Mouse (Mus musculus) bone marrow macrophage, adult 2 months (primary cell): ENCODE data around the gene 2510039O18Rik. TPM values are rescaled to one million over a fixed set of nuclear protein-coding genes. Genes with fewer than 3 reads are reported as not detected.
A peak's percentile ranks its signal among the peaks of the same experiment; 100 is the strongest.

ENCODE experiments used
- H3K27ac ChIP-seq: 2 replicates; pipeline ENCODE4 v1.5.1; 2012; ENCODE audit warnings: low read depth, low read length; ENCODE audit not compliant: insufficient read depth
- H3K4me1 ChIP-seq: 2 replicates; pipeline ENCODE4 v1.6.1; 2012; ENCODE audit warnings: low read length; ENCODE audit not compliant: control insufficient read depth, insufficient read depth
- H3K4me3 ChIP-seq: 2 replicates; pipeline ENCODE4 v1.5.1; 2012; ENCODE audit warnings: mild to moderate bottlenecking, low read length, moderate library complexity; ENCODE audit not compliant: insufficient read depth
- CTCF ChIP-seq: IDR thresholded peaks from 2 replicates; pipeline ENCODE4 v1.5.1; 2012; ENCODE audit warnings: low read depth, mild to moderate bottlenecking, low read length, moderate library complexity
- POLR2A ChIP-seq: IDR thresholded peaks from 2 replicates; pipeline ENCODE4 v1.6.1; 2012; ENCODE audit warnings: mild to moderate bottlenecking, low read depth, low read length, borderline replicate concordance
- polyA plus RNA-seq: library from polyadenylated mRNA; stranded (reverse); fragments of >200 nt; gene quantifications from 2 replicates; pipeline ENCODE4 v1.2.4, GENCODE M21; 2012; ENCODE audit not compliant: missing spikeins, insufficient read depth, insufficient read length

The 2510039O18Rik gene
- polyA plus RNA-seq, 1 experiment: 57.5 TPM

DNA sequence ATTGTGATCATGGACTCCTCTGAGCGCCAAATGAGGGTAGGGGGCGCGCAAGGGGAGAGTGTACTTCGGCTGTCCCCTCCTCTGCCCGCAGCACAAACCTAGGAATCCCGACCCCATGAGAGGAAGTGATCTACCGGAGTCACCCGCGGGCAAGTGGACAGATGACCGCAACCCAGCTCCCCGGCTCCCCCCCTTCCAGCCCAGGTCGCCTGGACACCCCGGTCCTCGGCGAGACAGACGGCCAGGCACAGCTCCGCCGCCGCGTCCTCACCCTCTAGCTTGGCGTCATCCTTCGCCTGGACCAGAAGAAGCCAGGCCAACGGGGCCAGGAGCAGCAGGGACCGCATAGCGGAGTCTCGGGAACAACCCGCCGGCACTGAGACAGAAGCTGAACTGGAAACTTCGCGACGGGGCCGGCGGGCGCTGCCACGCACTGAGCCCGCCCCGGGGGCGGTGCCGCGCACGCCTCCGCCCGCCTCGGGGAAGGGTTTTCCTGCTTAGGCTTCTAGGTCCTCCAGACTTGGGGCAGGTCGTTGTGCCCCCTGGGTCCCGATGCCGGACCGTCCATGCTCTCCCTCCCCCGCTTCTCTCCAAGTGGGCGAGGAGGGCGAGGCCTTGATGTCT, 4.3 kb upstream of the 2510039O18Rik start, which contains the start of gene Plod1:
TSS of gene Plod1 (minus strand) at position 437 of the 624 bp plus-strand sequence.
- Histone ChIP-seq H3K4me3 (peak within 1 kb of the TSS; percentile 97), H3K4me1 (peaks cover 52% of the 10 kb centered on the region), H3K27ac (peak within 1 kb of the TSS; percentile 98)
- TF ChIP-seq CTCF (no peak), POLR2A (no peak; the same call in 1 of the 2 replicates)

DNA sequence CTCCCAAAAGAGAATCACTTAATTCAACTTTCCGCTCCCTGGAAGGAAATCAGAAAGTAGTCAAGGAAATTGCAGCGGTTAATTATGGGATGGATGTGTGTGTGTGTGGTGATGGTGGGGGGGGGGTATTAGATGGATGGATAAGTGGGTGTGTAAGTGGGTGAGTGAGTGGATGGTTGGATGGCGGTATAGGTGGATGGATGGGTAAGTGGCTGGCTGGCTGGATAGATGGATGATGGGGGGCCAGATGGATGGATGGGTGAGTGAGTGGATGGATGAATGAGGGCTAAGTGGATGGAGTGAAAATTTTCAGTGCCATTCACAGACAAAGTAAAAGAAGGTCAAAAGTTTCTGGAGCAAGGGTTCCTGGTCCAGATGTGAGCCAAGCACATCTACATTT, 3.7 kb upstream of the 2510039O18Rik start:
- H3K27ac ChIP-seq: peak overlapping the region; percentile 98
- peaks cover 52% of the 10 kb centered on the region for H3K4me1 ChIP-seq
- peak overlapping the region; percentile 97 for H3K4me3 ChIP-seq
- no peak for TF ChIP-seq POLR2A
- TF ChIP-seq CTCF: no peak

DNA sequence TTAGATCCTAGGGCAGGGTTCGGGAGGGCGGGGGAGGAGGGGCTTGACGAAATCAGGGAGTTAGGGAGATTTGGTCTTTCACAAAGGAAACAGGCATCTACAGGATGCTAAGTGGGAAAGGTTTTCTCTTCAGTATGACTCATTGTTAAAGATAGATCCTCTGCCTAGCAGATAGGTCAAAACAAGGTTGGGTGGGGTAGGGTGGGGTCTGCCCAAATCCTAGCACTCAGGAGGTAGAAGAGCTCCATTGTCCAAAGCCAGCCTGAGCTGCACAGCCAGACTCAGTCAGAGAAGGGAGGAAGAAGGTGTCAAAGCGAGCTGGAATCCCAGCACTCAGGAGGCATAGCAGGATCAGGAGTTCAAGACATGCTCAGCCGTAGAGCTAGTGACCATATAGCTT, 3.2 kb upstream of the 2510039O18Rik start:
- Histone ChIP-seq H3K27ac (peak overlapping the region; percentile 98), H3K4me1 (peaks cover 52% of the 10 kb centered on the region), H3K4me3 (peak overlapping the region; percentile 17; the same call in 1 of the 2 replicates)
- TF ChIP-seq POLR2A: no peak
- TF ChIP-seq CTCF: no peak

DNA sequence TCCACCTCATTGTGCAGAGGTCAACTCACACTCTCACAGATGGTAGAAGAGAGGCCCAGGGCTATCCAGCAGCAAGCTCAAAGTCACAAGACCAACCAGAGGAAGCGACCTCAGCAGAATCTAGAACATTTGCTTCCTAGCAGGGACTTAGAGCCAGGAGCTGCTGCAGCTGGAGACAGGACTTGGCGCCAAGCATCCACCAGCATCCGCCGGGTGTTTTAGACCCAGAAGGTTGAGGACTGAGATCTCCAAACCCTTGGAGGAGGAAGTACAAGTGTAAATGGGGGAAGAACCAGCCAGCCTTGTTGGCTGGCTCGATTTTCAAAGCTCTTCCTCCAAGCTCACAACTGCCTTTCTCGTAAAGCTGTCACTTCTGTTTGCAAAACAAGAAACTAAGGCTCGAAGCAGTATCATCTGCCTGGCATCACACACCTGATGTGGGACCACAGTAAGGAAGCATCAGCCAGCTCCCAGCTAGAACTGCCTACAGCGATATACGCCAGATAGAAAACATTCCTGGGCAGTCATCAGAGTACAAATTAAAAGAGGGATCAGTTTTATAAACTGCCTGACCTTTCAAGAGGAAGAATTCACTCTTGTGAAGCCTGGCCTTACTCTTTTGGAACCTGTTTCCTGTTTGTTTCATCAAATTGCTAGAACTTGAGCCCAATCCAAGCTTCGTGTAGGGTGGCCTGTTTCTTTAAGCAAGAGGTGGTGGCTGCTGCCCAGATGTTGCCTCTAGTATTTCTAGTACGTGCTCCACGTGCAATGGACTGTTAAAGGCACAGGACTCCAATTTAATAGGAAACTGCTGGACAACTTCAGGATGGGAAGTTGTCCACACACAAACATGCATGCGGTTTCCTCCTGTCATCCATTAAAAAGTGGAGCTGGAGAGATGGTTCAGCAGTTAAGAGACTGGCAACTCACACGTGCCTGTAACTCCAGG, 2.3 kb upstream of the 2510039O18Rik start:
- Histone ChIP-seq H3K4me3 (peak overlapping the region; percentile 26), H3K27ac (peak overlapping the region; percentile 98), H3K4me1 (peaks cover 58% of the 10 kb centered on the region)
- no peak for TF ChIP-seq CTCF
- no peak for TF ChIP-seq POLR2A

GRCm38 (mm10) chr4:147940111-147940510, 584 bp upstream of the 2510039O18Rik start:
- H3K4me1 ChIP-seq: peaks cover 48% of the 10 kb centered on the region
- TF ChIP-seq CTCF (no peak), POLR2A (no peak)
- H3K27ac ChIP-seq: peak overlapping the region; percentile 98
- H3K4me3 ChIP-seq: no peak overlapping the region

DNA sequence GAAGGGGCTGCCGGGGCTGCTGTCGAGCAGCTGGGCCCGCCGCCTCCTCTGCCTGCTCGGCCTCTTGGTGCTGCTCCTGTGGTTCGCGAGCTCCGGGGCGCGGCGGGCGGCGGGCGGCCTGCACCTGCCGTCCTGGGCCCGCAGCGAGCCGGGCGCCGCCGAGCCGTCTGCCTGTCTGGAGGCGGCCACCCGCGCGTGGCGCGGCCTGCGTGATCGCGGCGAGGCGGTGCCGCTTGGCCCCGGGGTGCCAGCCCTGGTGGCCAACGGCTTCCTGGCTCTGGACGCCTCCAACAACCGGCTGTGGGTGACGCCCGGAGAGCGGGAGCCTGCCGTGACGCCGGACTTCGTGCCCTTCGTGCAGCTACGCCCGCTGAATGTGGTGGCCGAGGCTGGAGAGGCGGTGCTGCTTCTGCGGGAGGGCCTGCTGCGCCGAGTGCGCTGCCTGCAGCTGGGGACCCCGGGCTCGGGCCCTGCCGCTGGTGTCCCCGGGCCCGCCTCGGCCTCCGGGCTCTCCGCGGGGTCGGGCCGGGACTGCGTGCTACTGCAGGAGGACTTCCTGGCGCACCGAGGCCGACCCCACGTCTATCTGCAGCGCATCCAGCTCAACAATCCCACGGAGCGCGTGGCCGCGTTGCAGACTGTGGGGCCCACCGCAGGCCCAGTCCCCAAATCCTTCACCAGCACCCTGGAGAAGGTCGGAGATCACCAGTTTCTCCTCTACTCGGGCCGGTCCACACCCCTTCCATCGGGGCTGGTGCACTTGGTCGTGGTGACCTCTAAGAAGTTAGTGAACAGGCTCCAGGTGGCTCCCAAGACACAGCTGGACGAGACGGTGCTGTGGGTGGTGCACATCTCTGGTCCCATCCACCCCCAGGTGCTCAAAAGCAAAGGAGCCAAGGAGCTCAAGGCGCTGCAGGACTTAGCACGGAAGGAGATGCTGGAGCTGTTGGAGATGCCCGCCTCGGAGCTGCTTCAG, 638 bp downstream of the 2510039O18Rik start:
- Histone ChIP-seq H3K4me1 (peaks cover 44% of the 10 kb centered on the region), H3K27ac (peak overlapping the region; percentile 44), H3K4me3 (peak overlapping the region; percentile 95)
- TF ChIP-seq POLR2A: no peak
- TF ChIP-seq CTCF: no peak

GRCm38 (mm10) chr4:147943005-147943404, 2.3 kb downstream of the 2510039O18Rik start:
- no peak for TF ChIP-seq POLR2A
- TF ChIP-seq CTCF: no peak
- Histone ChIP-seq H3K4me1 (peaks cover 34% of the 10 kb centered on the region), H3K27ac (no peak overlapping the region), H3K4me3 (peak overlapping the region; percentile 95)

GRCm38 (mm10) chr4:147947511-147947910, 6.8 kb downstream of the 2510039O18Rik start:
- Histone ChIP-seq H3K4me1 (peaks cover 13% of the 10 kb centered on the region), H3K4me3 (no peak overlapping the region), H3K27ac (no peak overlapping the region)
- TF ChIP-seq CTCF (no peak), POLR2A (no peak)

GRCm38 (mm10) chr4:147953590-147953989, 12.9 kb downstream of the 2510039O18Rik start:
- TF ChIP-seq POLR2A (no peak), CTCF (peak; percentile 39)
- Histone ChIP-seq H3K4me3 (no peak overlapping the region), H3K27ac (no peak overlapping the region)

More at GRCm38 (mm10) chr4:147953590-147953989, 12.9 kb downstream of the 2510039O18Rik start:
- no peaks in the 10 kb centered on the region for H3K4me1 ChIP-seq
